Mouse (Mus musculus): Measurements from ENCODE around the gene En2. TPM values are rescaled to one million over a fixed set of nuclear protein-coding genes. Genes with fewer than 3 reads are reported as not detected.

The En2 gene
- total RNA-seq, 2 experiments from 2014 or later: 0.49 to 0.52 TPM

DNA sequence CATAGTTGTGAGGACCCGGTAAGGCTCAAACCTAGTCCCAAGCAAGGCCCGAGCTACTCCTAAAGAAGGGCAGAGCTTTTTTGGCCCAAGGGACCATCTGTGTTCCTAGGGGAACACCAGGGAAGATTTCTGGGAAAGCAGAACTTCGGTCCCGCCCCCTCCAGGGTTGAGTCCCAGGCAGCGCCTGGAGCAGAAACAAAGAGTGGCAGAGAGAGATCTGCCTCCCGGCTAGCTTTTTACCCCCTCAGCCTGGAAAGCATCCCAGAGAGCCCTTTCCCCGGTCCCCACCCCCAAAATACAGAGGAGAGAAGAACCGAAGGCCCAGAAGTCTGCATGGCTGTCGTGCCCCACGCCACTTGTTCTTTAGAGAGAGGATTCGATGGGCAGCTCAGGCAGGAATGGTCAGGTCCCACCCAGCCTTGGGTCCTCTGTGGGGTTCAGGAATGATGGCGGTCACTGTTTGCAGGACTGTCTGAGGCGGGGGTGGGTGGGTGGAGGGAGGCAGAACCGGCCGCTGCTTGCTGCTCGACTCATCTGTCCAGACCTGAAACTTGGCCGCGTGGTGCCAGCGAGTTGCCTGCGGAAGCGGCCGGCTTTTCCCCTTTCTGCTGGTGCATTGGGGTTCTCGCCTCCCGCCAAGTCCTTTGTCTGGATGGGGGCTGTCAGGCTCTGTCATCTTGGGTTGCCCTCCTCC lies 9.5 kb downstream of the En2 start:
- Histone ChIP-seq H3K27ac (no peak overlapping the region), H3K4me3 (no peak overlapping the region)
- TF ChIP-seq CTCF (conservative IDR thresholded peaks at IDR 0.05): no peak
- no peak for DNase-seq (ENCODE audit: low spot score in 2 of 2)

DNA sequence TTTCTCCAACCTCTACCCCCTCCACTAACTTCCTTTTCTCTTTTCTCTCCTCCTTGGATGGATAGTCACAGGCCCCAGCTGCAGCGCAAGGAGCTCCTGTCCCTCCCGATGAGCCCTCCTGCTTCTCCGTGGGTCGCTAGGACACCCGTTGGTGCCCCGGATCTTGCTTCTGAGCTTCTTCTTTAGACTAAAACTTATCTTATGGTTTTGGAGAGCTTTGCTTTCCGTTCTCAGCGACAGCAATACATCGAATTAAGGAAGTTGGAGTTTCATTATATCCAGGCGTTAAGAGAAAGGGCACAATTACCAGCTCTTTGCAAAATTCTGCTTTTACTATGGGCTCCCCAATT lies 10.1 kb downstream of the En2 start:
- DNase-seq (ENCODE audit: low spot score in 2 of 2): no peak
- no peak overlapping the region for H3K27ac ChIP-seq
- no peak for TF ChIP-seq CTCF (conservative IDR thresholded peaks at IDR 0.05)
- no peak overlapping the region for H3K4me3 ChIP-seq

DNA sequence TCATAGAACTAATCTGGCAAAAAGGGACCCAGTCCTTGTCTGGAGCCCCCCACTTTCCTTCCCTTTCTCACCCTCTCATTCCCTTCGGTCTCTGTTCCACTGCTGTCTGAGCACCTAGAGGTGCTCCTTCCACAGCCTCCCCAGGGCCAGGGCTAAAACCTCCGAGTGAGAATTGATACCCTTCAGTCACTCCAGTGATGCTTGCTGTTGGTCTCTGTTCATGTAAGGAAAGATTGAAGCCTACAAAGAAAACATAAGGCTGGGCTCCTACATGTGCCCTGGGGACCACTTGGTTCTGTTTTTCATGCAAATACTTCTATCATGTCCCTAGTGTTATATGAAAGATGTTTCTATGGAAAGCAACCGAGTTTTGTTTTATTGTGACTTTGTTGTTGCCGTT lies 10.5 kb downstream of the En2 start:
- Histone ChIP-seq H3K27ac (no peak overlapping the region), H3K4me3 (no peak overlapping the region)
- TF ChIP-seq CTCF (conservative IDR thresholded peaks at IDR 0.05): no peak
- no peak for DNase-seq (ENCODE audit: low spot score in 2 of 2)

DNA sequence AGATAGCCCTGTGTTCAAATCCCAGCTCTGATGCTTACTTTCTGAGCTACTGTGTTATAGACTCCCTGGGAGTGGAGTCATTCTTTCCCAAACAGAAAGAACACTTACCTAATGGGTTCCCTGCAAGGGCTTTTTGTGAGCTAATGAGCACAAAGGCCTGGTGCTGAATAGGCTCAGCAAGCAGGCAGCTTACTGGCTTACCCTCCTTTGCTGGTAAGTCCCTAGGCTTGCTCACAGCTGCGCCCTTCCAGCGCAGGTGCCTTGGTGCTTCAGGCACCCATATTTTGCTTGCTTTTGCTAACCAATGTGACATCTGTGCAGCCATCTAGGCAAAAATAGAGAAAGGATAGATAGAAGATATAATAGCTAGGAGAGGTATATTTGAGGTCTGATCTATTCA lies 11.1 kb downstream of the En2 start:
- H3K4me3 ChIP-seq: no peak overlapping the region
- H3K27ac ChIP-seq: no peak overlapping the region
- DNase-seq (ENCODE audit: low spot score in 2 of 2): no peak
- no peak for TF ChIP-seq CTCF (conservative IDR thresholded peaks at IDR 0.05)

DNA sequence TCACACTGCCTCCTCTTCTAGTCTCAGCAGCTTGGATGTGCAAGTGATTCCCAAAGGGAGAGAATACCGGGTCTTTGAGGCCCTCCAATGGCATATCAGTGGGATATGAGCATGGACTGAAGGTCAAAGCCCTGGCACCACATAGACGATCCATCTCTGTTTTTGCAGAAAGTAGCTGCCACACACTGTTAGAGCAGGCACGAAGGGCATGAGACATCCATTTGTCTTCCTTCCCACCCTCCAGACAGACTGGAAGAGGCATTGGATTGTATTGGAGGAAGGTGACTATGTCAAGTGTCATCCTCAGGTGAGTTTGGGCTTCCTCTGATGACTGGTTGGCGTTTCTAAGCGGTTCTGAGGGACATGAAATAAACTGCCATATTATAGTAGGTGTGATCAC lies 12.8 kb downstream of the En2 start:
- DNase-seq (ENCODE audit: low spot score in 2 of 2): no peak
- no peak overlapping the region for H3K4me3 ChIP-seq
- no peak for TF ChIP-seq CTCF (conservative IDR thresholded peaks at IDR 0.05)
- H3K27ac ChIP-seq: no peak overlapping the region

DNA sequence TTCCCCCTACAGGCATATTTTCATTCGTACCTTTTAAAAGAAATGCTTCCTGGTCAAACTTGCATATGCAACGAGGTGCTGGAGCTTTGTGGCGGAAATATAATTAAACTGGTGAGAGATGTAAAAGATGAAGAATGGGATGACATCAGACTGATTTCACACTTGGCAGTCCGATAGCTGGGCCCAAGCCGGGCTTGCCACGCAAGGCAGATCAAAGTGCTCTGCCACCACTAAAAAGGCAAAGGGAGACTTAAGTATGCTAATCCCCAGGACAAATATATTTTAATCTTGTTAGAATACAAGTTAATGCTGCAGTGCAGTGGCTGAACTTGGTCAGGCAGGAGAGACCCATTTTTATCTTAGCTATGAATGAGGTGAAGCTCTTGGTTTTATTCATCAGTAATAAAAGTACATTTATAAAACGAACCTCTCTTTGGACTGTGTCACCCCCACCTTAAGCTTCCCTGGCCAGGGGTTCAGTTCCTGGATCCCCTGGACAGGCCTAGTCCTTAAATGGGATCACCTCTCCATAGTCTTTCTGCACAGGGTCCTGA lies 13.8 kb downstream of the En2 start:
- no peak overlapping the region for H3K4me3 ChIP-seq
- no peak for DNase-seq (ENCODE audit: low spot score in 2 of 2)
- TF ChIP-seq CTCF (conservative IDR thresholded peaks at IDR 0.05): no peak
- H3K27ac ChIP-seq: no peak overlapping the region

DNA sequence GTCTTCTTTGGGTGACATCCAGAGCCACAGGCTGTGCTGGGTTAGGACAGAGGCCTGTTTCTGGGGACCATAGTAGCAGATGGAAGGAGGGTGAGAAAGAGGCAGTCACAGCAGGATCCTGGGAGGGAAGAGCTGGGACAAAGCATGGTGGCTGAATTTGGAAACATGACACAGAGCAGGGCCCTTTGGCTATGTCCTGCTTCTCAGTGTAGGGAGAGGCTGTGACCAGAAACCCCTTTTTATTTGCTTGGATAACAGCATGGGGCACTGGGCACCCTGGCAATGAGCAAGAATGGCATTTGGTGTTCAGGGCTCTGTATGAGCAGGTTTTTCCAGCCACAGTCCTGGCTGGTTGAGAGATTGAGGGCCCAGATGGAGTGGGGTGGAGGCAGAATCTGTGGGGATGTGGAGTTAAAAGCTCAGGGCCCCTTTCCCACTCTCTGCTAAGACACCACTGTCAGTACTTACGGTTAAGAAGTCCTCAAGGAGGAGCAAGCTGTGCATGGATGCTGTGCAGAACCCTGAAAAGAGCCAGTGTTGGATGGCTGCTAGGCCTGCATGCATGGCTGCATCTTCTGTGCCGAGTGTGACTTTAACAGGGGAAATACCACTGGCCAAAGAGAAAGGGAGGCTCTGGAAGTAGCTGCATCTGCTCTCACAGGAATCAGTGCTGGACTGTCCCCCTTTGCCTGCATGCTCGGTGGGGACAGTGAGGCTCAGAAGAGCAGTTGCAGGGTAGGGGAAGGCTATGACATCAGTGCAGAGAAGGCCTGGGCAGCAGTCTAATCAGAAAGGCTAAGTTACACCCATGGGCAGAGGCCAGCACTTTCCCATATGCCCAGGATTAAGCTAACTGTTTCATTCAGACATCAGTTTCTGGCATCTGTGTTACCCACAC lies 26.0 kb downstream of the En2 start:
- DNase-seq (ENCODE audit: low spot score in 2 of 2): no peak
- TF ChIP-seq CTCF (conservative IDR thresholded peaks at IDR 0.05): no peak
- H3K4me3 ChIP-seq: no peak overlapping the region
- no peak overlapping the region for H3K27ac ChIP-seq

DNA sequence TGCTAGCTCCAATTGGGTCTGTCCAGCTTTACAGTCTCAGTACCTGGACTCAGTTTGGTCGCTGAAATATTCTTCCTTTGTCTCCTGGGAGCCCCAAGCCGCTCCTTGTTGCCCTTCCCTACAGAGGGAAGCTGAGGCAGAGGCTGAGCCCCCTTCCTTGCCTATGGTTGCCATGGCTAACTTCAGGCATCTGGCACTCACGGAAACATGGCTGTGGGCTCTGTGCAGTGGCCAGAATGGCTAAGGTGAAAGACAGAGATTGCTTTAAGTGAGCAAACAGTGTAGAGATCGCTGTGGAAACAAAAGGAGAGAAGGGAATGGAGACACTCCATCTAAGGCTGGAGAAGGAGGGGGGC lies 26.6 kb downstream of the En2 start:
- DNase-seq (ENCODE audit: low spot score in 2 of 2): no peak
- H3K4me3 ChIP-seq: no peak overlapping the region
- H3K27ac ChIP-seq: no peak overlapping the region
- TF ChIP-seq CTCF (conservative IDR thresholded peaks at IDR 0.05): no peak

DNA sequence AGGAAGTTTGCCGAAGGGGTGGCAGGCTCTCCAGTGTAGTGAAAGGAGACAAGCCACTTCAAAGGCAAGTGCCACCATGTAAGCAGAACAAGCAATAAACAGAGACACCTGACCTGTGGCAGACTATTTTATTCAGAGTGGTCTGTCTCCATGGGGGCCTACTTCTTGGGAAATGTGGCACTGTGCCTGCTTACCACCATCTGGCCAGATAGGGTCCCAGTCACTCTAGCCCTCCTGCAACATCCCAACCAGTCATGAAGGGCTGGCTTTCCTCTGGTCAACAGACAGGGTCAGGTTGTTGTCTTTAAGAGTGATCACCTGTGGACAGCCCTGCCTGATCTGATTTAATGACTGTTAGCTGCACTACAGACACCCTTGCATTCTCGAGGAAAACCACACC lies 30.0 kb downstream of the En2 start:
- H3K27ac ChIP-seq: no peak overlapping the region
- DNase-seq (ENCODE audit: low spot score in 2 of 2): no peak
- no peak overlapping the region for H3K4me3 ChIP-seq
- TF ChIP-seq CTCF (conservative IDR thresholded peaks at IDR 0.05): no peak

DNA sequence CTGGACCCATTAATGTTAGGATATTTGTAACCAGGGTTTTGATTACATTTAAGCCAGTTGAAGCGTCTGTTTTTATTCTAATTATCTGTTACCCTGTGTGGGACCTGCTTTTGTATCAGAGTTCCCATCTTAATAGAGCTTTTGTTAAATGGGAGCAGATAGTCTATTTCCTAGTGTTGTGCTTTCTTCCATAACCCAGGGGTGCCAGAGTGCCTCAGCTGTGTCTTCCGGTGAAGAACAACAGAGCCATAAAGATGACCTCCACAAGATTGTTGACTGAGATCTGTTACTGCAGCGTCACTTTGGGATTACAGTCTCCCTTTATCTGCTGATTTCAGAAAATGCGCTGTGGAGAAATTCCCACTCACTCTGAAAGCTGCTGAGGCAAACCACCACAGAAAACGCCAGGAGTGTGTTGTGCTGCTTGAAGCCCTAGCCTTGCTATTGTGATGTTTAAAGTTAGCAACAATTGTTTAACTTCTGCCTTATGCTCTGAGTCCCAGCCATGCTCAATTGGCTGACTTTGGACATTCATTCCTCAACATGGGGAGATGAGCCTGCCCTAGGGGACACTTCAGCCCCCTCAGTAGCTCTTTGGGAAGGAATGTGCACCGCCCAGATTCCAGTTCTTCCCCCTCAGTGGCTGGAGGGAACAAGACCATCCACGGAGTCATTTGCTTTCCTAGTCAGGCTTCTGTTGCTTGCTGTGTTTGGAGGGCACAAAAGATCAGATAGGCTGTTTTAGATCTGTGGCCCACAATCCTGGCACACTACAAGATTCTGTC lies 33.8 kb downstream of the En2 start:
- TF ChIP-seq CTCF (conservative IDR thresholded peaks at IDR 0.05): no peak
- DNase-seq (ENCODE audit: low spot score in 2 of 2): no peak
- H3K27ac ChIP-seq: no peak overlapping the region
- no peak overlapping the region for H3K4me3 ChIP-seq

DNA sequence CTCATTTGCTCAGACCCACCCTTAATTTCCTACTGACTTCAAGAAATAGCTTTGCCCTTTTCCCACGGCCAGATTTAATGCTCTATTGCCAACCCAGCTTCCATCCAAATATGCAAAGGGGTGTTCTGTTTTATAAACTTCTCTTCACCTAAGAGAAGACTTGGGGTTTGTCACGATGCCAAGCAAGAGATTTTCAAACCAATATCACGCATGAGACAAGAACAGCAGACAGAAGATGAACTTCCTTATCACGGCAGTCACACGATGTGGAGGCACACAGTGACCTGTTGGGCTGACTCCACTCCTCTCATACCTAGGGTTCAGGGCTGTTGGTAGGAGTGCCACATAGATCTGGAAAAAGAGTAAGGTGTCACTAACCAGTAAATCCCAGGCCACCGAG lies 37.6 kb downstream of the En2 start:
- no peak for TF ChIP-seq CTCF (conservative IDR thresholded peaks at IDR 0.05)
- no peak overlapping the region for H3K27ac ChIP-seq
- H3K4me3 ChIP-seq: no peak overlapping the region
- DNase-seq (ENCODE audit: low spot score in 2 of 2): no peak

DNA sequence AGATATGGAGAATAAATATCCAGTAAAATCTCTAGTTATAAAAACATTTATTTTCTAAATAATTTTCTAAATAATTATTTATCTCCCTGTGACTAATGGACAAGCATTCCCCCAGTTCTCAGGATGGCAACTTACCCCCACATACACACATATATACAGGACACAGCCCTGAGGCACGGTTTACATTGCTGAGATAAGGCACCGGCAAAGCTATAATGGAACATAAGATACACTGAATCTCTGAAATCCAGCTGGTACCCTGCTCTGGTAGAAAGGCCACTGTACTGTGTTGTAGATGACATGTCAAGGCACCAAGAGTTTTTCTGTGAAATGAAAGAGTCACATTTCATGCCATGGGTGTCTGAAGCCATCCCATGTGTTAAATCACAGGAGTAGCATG lies 39.2 kb downstream of the En2 start:
- no peak overlapping the region for H3K4me3 ChIP-seq
- no peak for TF ChIP-seq CTCF (conservative IDR thresholded peaks at IDR 0.05)
- DNase-seq (ENCODE audit: low spot score in 2 of 2): no peak
- H3K27ac ChIP-seq: no peak overlapping the region

DNA sequence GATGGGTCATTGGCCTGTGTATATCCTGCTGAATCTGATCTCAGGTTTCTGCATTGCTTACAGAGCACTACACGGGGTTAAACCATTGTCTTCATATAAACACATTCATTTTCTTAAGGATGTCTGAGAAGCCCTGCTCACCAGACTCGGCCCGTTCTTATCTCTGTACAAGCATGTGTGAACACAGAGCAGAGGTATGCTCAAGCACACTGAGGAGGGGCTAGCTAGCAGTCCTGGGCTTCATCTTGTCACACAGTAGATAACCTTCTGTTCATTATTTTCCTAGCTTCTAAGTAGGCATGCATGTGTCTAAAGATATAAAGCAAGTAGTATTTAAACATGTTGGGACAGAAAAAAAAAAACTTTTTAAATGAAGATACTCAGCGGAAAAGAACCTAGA lies 41.0 kb downstream of the En2 start:
- no peak overlapping the region for H3K27ac ChIP-seq
- DNase-seq (ENCODE audit: low spot score in 2 of 2): no peak
- no peak overlapping the region for H3K4me3 ChIP-seq
- no peak for TF ChIP-seq CTCF (conservative IDR thresholded peaks at IDR 0.05)

Measured in layer of hippocampus, adult 2 months (tissue).